Mouse (Mus musculus): ENCODE data around the gene Zfp866.

- TF ChIP-seq CTCF (IDR thresholded peaks at IDR 0.05) = no peak
- TF ChIP-seq POLR2A (IDR thresholded peaks at IDR 0.05; ENCODE audit: insufficient read depth, low read depth, low read length) = no peak
- TF ChIP-seq EP300 (IDR thresholded peaks at IDR 0.05; ENCODE audit: insufficient read depth, low read depth, low read length) = no peak
Observed at GRCm38 (mm10) chr8:69804537-69804936, 13.6 kb upstream of the Zfp866 start.

Data from heart, adult 2 months (tissue).